Mouse (Mus musculus): ENCODE results near the gene Gpc6. TPM values are rescaled to one million over a fixed set of nuclear protein-coding genes. Genes with fewer than 3 reads are reported as not detected.

The Gpc6 gene
- polyA plus RNA-seq, 1 experiment from 2014 or later = 4.4 TPM

- no peak overlapping the region for H3K4me2 ChIP-seq (ENCODE audit: low read depth, low read length)
- WGBS (ENCODE audit: insufficient replicate concordance) = 46% methylated on average over 4 of the region's 4 CpGs
Observed at GRCm38 (mm10) chr14:117376822-117377376, 451.8 kb downstream of the Gpc6 start.

GRCm38 (mm10) chr14:117379979-117380378 lies 454.9 kb downstream of the Gpc6 start:
- Histone ChIP-seq H3K9ac (ENCODE audit: low read depth, low read length) (no peak overlapping the region), H3K9me3 (replicated peaks; ENCODE audit: control insufficient read depth, low read length) (no peaks in the 10 kb centered on the region), H3K4me1 (ENCODE audit: control insufficient read depth, low read depth, low read length) (no peaks in the 10 kb centered on the region), H3K27me3 (ENCODE audit: control insufficient read depth, insufficient read depth, low read depth, low read length) (no peaks in the 10 kb centered on the region), H3K4me3 (ENCODE audit: low read depth, low read length) (no peak overlapping the region), H3K27ac (ENCODE audit: low read length) (no peak overlapping the region), H3K36me3 (ENCODE audit: control insufficient read depth, insufficient read depth) (no peaks in the 10 kb centered on the region), H3K4me2 (ENCODE audit: low read depth, low read length) (no peak overlapping the region)
- WGBS (ENCODE audit: insufficient replicate concordance) = 59% methylated on average over 6 of the region's 6 CpGs
- ATAC-seq (ENCODE audit: low read depth) = no peak

More at GRCm38 (mm10) chr14:117376822-117377376, 451.8 kb downstream of the Gpc6 start:
- no peak overlapping the region for H3K27ac ChIP-seq (ENCODE audit: low read length)
- H3K36me3 ChIP-seq (ENCODE audit: control insufficient read depth, insufficient read depth) = no peaks in the 10 kb centered on the region
- no peaks in the 10 kb centered on the region for H3K9me3 ChIP-seq (replicated peaks; ENCODE audit: control insufficient read depth, low read length)
- H3K4me3 ChIP-seq (ENCODE audit: low read depth, low read length) = no peak overlapping the region
- no peaks in the 10 kb centered on the region for H3K27me3 ChIP-seq (ENCODE audit: control insufficient read depth, insufficient read depth, low read depth, low read length)
- H3K4me1 ChIP-seq (ENCODE audit: control insufficient read depth, low read depth, low read length) = no peaks in the 10 kb centered on the region
- H3K9ac ChIP-seq (ENCODE audit: low read depth, low read length) = no peak overlapping the region
- ATAC-seq (ENCODE audit: low read depth) = peak; percentile 54

GRCm38 (mm10) chr14:117383188-117383587 lies 458.1 kb downstream of the Gpc6 start:
- H3K36me3 ChIP-seq (ENCODE audit: control insufficient read depth, insufficient read depth) = no peaks in the 10 kb centered on the region
- WGBS (ENCODE audit: insufficient replicate concordance) = 69% methylated on average over 7 of the region's 7 CpGs
- H3K4me2 ChIP-seq (ENCODE audit: low read depth, low read length) = no peak overlapping the region

GRCm38 (mm10) chr14:117384096-117384770 lies 459.1 kb downstream of the Gpc6 start:
- Histone ChIP-seq H3K4me3 (ENCODE audit: low read depth, low read length) (no peak overlapping the region), H3K4me1 (ENCODE audit: control insufficient read depth, low read depth, low read length) (no peaks in the 10 kb centered on the region), H3K4me2 (ENCODE audit: low read depth, low read length) (no peak overlapping the region), H3K9me3 (replicated peaks; ENCODE audit: control insufficient read depth, low read length) (no peaks in the 10 kb centered on the region), H3K27me3 (ENCODE audit: control insufficient read depth, insufficient read depth, low read depth, low read length) (no peaks in the 10 kb centered on the region), H3K27ac (ENCODE audit: low read length) (no peak overlapping the region), H3K9ac (ENCODE audit: low read depth, low read length) (no peak overlapping the region), H3K36me3 (ENCODE audit: control insufficient read depth, insufficient read depth) (no peaks in the 10 kb centered on the region)
- WGBS (ENCODE audit: insufficient replicate concordance) = 44% methylated on average over 8 of the region's 8 CpGs
- ATAC-seq (ENCODE audit: low read depth) = no peak

More at GRCm38 (mm10) chr14:117383188-117383587, 458.1 kb downstream of the Gpc6 start:
- H3K9ac ChIP-seq (ENCODE audit: low read depth, low read length) = no peak overlapping the region
- no peaks in the 10 kb centered on the region for H3K9me3 ChIP-seq (replicated peaks; ENCODE audit: control insufficient read depth, low read length)
- no peak overlapping the region for H3K4me3 ChIP-seq (ENCODE audit: low read depth, low read length)
- no peak for ATAC-seq (ENCODE audit: low read depth)
- no peaks in the 10 kb centered on the region for H3K4me1 ChIP-seq (ENCODE audit: control insufficient read depth, low read depth, low read length)
- no peaks in the 10 kb centered on the region for H3K27me3 ChIP-seq (ENCODE audit: control insufficient read depth, insufficient read depth, low read depth, low read length)
- H3K27ac ChIP-seq (ENCODE audit: low read length) = no peak overlapping the region

- no peak overlapping the region for H3K4me3 ChIP-seq (ENCODE audit: low read depth, low read length)
- no peak overlapping the region for H3K4me2 ChIP-seq (ENCODE audit: low read depth, low read length)
- H3K9ac ChIP-seq (ENCODE audit: low read depth, low read length) = no peak overlapping the region
- H3K36me3 ChIP-seq (ENCODE audit: control insufficient read depth, insufficient read depth) = no peaks in the 10 kb centered on the region
- H3K9me3 ChIP-seq (replicated peaks; ENCODE audit: control insufficient read depth, low read length) = no peaks in the 10 kb centered on the region
- no peak for ATAC-seq (ENCODE audit: low read depth)
- no peaks in the 10 kb centered on the region for H3K4me1 ChIP-seq (ENCODE audit: control insufficient read depth, low read depth, low read length)
- no peak overlapping the region for H3K27ac ChIP-seq (ENCODE audit: low read length)
- H3K27me3 ChIP-seq (ENCODE audit: control insufficient read depth, insufficient read depth, low read depth, low read length) = no peaks in the 10 kb centered on the region
Observed at GRCm38 (mm10) chr14:117385731-117386270, 460.7 kb downstream of the Gpc6 start.

GRCm38 (mm10) chr14:117390794-117391320 lies 465.7 kb downstream of the Gpc6 start:
- H3K4me1 ChIP-seq (ENCODE audit: control insufficient read depth, low read depth, low read length) = no peaks in the 10 kb centered on the region
- H3K4me3 ChIP-seq (ENCODE audit: low read depth, low read length) = no peak overlapping the region
- no peaks in the 10 kb centered on the region for H3K9me3 ChIP-seq (replicated peaks; ENCODE audit: control insufficient read depth, low read length)
- no peak overlapping the region for H3K9ac ChIP-seq (ENCODE audit: low read depth, low read length)
- H3K27me3 ChIP-seq (ENCODE audit: control insufficient read depth, insufficient read depth, low read depth, low read length) = no peaks in the 10 kb centered on the region
- H3K27ac ChIP-seq (ENCODE audit: low read length) = no peak overlapping the region
- H3K4me2 ChIP-seq (ENCODE audit: low read depth, low read length) = no peak overlapping the region
- WGBS (ENCODE audit: insufficient replicate concordance) = 77% methylated on average over 3 of the region's 3 CpGs
- H3K36me3 ChIP-seq (ENCODE audit: control insufficient read depth, insufficient read depth) = no peaks in the 10 kb centered on the region
- ATAC-seq (ENCODE audit: low read depth) = no peak

GRCm38 (mm10) chr14:117391412-117391811 lies 466.3 kb downstream of the Gpc6 start:
- Histone ChIP-seq H3K27me3 (ENCODE audit: control insufficient read depth, insufficient read depth, low read depth, low read length) (no peaks in the 10 kb centered on the region), H3K4me1 (ENCODE audit: control insufficient read depth, low read depth, low read length) (no peaks in the 10 kb centered on the region), H3K36me3 (ENCODE audit: control insufficient read depth, insufficient read depth) (no peaks in the 10 kb centered on the region), H3K9me3 (replicated peaks; ENCODE audit: control insufficient read depth, low read length) (no peaks in the 10 kb centered on the region), H3K4me2 (ENCODE audit: low read depth, low read length) (no peak overlapping the region), H3K9ac (ENCODE audit: low read depth, low read length) (no peak overlapping the region), H3K4me3 (ENCODE audit: low read depth, low read length) (no peak overlapping the region), H3K27ac (ENCODE audit: low read length) (no peak overlapping the region)
- 39% methylated on average over 4 of the region's 4 CpGs for WGBS (ENCODE audit: insufficient replicate concordance)
- no peak for ATAC-seq (ENCODE audit: low read depth)

GRCm38 (mm10) chr14:117397165-117397564 lies 472.1 kb downstream of the Gpc6 start:
- Histone ChIP-seq H3K4me1 (ENCODE audit: control insufficient read depth, low read depth, low read length) (no peaks in the 10 kb centered on the region), H3K27me3 (ENCODE audit: control insufficient read depth, insufficient read depth, low read depth, low read length) (no peaks in the 10 kb centered on the region), H3K9ac (ENCODE audit: low read depth, low read length) (no peak overlapping the region), H3K36me3 (ENCODE audit: control insufficient read depth, insufficient read depth) (no peaks in the 10 kb centered on the region), H3K4me2 (ENCODE audit: low read depth, low read length) (no peak overlapping the region), H3K9me3 (replicated peaks; ENCODE audit: control insufficient read depth, low read length) (no peaks in the 10 kb centered on the region), H3K4me3 (ENCODE audit: low read depth, low read length) (no peak overlapping the region), H3K27ac (ENCODE audit: low read length) (no peak overlapping the region)
- WGBS (ENCODE audit: insufficient replicate concordance) = 37% methylated on average over 3 of the region's 3 CpGs
- ATAC-seq (ENCODE audit: low read depth) = peak; percentile 71

- no peak overlapping the region for H3K4me3 ChIP-seq (ENCODE audit: low read depth, low read length)
- 61% methylated on average over 9 of the region's 9 CpGs for WGBS (ENCODE audit: insufficient replicate concordance)
- H3K9me3 ChIP-seq (replicated peaks; ENCODE audit: control insufficient read depth, low read length) = no peaks in the 10 kb centered on the region
- no peak overlapping the region for H3K4me2 ChIP-seq (ENCODE audit: low read depth, low read length)
- no peaks in the 10 kb centered on the region for H3K36me3 ChIP-seq (ENCODE audit: control insufficient read depth, insufficient read depth)
- ATAC-seq (ENCODE audit: low read depth) = no peak
- H3K4me1 ChIP-seq (ENCODE audit: control insufficient read depth, low read depth, low read length) = no peaks in the 10 kb centered on the region
- no peak overlapping the region for H3K9ac ChIP-seq (ENCODE audit: low read depth, low read length)
- H3K27me3 ChIP-seq (ENCODE audit: control insufficient read depth, insufficient read depth, low read depth, low read length) = no peaks in the 10 kb centered on the region
- no peak overlapping the region for H3K27ac ChIP-seq (ENCODE audit: low read length)
Observed at GRCm38 (mm10) chr14:117407824-117408524, 482.9 kb downstream of the Gpc6 start.

Data from liver, embryonic 16.5 days (tissue).